Mouse (Mus musculus) stomach, embryonic 14.5 days (tissue): Measurements from ENCODE around the gene Nap1l1. TPM values are rescaled to one million over a fixed set of nuclear protein-coding genes. Genes with fewer than 3 reads are reported as not detected.

Experiments
- ATAC-seq: fragments of 200-750 bp; cut with Nextera tagmentation; 2 replicates; pipeline ENCODE4 v1.8.0; 2017; ENCODE audit warnings: low read depth, moderate TSS enrichment; ENCODE audit not compliant: insufficient number of reproducible peaks, insufficient read depth, low FRiP score
- H3K27ac ChIP-seq: fragments of 300-500 bp; sonication (generic); 2 replicates; pipeline ENCODE4 v1.5.1; 2014; ENCODE audit warnings: mild to moderate bottlenecking, low read length, moderate library complexity, mixed read lengths
- H3K27me3 ChIP-seq: fragments of 300-500 bp; sonication (generic); 2 replicates; pipeline ENCODE4 v1.6.1; 2014; ENCODE audit warnings: low read length, control low read depth, mixed read lengths; ENCODE audit not compliant: control insufficient read depth, insufficient read depth
- H3K36me3 ChIP-seq: fragments of 300-500 bp; sonication (generic); 2 replicates; pipeline ENCODE4 v1.6.1; 2014; ENCODE audit warnings: mild to moderate bottlenecking, control low read depth, low read length, moderate library complexity, mixed read lengths; ENCODE audit not compliant: control insufficient read depth, insufficient read depth
- H3K4me1 ChIP-seq: fragments of 300-500 bp; sonication (generic); 2 replicates; pipeline ENCODE4 v1.6.1; 2014; ENCODE audit warnings: low read length, control low read depth, mixed read lengths; ENCODE audit not compliant: control insufficient read depth, insufficient read depth
- H3K4me2 ChIP-seq: fragments of 300-500 bp; sonication (generic); replicated peaks from 2 replicates; pipeline ENCODE4 v1.6.1; 2014; ENCODE audit warnings: low read depth, low read length, control low read depth
- H3K4me3 ChIP-seq: fragments of 300-500 bp; sonication (generic); 2 replicates; pipeline ENCODE4 v1.5.1; 2014; ENCODE audit warnings: low read depth, low read length, control low read depth
- H3K9ac ChIP-seq: fragments of 300-500 bp; sonication (generic); replicated peaks from 2 replicates; pipeline ENCODE4 v1.6.1; 2014; ENCODE audit warnings: low read depth, mild to moderate bottlenecking, control low read depth, low read length, moderate library complexity, mixed read lengths
- H3K9me3 ChIP-seq: fragments of 300-500 bp; sonication (generic); 2 replicates; pipeline ENCODE4 v1.6.1; 2016; ENCODE audit warnings: low read depth, low read length, control low read depth; ENCODE audit not compliant: control insufficient read depth
- WGBS: fragments of 180-500 bp; shearing (Covaris S2); extraction: QIAGEN DNeasy Blood & Tissue Kit; methylation state at CpG from one replicate; pipeline ENCODE4 v1.1.7; 2014; 5-methylcytosine and 5-hydroxymethylcytosine counted together
- polyA plus RNA-seq: library from polyadenylated mRNA; unstranded; fragments of >200 nt; fragmentation: Nextera tagmentation; extraction: Ambion mirVana; gene quantifications from 2 replicates; pipeline ENCODE4 v1.2.1, GENCODE M21; 2014

Gene Nap1l1
- polyA plus RNA-seq, 1 experiment from 2014 or later, result 277 TPM

DNA sequence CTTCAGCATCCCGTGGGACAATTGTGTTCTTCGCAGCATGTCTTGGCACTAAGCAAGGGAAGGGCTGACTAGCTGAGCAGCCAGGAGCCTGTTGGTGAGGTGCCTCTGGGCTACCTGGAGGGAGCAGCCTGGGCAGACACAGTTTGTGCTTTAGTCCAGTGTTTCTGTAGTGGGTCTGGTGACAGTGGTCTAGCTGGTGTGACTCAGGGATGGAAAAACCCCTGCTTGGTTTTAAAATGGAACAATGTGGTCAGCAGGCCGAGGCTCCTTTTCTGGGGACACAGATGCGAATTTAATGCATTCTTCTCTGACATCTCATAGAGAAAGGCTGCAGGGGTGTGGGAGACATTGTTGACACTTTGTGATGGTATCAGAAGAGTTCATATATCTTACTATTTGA is 49.2 kb downstream of the Nap1l1 start:
- Histone ChIP-seq H3K4me2 (no peak overlapping the region), H3K27me3 (no peaks in the 10 kb centered on the region), H3K9me3 (no peaks in the 10 kb centered on the region), H3K4me3 (no peak overlapping the region), H3K36me3 (no peaks in the 10 kb centered on the region), H3K9ac (no peak overlapping the region), H3K27ac (no peak overlapping the region), H3K4me1 (peaks cover 4% of the 10 kb centered on the region; the same call in 1 of the 2 replicates)
- 86% methylated on average over 4 of the region's 4 CpGs for WGBS
- no peak for ATAC-seq

DNA sequence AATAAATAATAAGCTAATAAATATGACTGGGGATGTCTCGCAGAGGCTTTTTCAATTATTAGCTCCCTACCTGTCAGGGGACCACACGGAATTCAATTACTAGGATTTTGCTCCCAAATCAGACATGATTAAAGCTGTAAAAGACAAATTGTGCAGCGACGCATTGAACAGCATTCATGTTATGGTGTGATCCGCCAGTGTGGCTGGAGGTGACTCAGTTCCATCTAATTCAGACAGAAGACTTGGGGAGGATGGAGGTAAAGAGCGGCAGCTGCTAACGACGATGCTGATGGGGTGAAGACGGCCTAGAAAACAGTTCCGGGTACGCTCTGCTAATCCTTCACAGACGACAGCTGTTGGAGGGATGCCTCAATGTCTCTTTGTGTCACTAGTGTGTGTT is 50.9 kb downstream of the Nap1l1 start:
- 0 out of 2 replicates have a peak, but pooled peaks cover 8% of the 10 kb centered on the region for H3K4me1 ChIP-seq
- H3K9ac ChIP-seq, result no peak overlapping the region
- no peaks in the 10 kb centered on the region for H3K9me3 ChIP-seq
- 80% methylated on average over 12 of the region's 12 CpGs for WGBS
- H3K36me3 ChIP-seq, result no peaks in the 10 kb centered on the region
- H3K27ac ChIP-seq, result no peak overlapping the region
- H3K4me2 ChIP-seq, result no peak overlapping the region
- ATAC-seq, result no peak
- no peaks in the 10 kb centered on the region for H3K27me3 ChIP-seq
- H3K4me3 ChIP-seq, result no peak overlapping the region

DNA sequence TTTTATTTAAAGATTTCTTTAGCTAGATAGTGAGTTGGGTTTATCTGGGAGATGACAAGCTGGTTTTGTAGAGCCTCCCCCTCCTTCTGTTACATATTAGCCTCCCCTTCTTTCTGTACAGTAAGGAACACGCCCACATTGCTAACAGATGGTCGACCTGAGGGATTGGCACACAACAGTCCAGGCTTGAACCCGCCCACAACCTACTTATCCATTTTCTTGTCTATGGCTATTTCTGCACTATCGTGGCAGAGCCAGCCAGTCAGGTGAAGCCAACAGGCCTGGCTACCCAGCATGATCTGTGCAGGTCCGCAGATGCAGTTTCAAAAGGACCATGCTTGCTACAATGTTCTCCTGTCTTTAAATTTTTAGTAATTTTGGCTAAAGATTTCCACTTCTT is 54.0 kb downstream of the Nap1l1 start:
- ATAC-seq, result no peak

DNA sequence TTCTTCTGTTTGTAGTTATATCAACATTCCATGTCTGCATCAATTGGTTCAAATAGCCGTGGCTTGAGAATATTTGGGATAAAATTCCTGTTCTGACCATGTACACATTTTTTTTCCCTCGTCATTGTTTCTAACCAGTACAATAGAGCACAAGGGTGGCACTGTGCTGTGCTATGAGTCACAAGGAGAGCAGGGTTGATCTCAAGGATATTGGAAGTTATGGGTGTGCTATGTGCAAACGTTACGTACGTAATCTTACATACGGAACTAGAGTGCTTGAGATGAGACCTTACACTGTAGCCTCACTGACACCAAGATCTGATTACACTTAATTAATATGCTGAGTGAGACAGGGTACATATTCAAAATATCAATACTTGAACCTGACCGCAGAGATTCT is 54.6 kb downstream of the Nap1l1 start:
- WGBS, result 68% methylated on average over 7 of the region's 7 CpGs
- no peaks in the 10 kb centered on the region for H3K9me3 ChIP-seq
- no peak overlapping the region for H3K9ac ChIP-seq
- H3K4me1 ChIP-seq, result 0 out of 2 replicates have a peak, but pooled peaks cover 8% of the 10 kb centered on the region
- no peak for ATAC-seq
- H3K4me3 ChIP-seq, result no peak overlapping the region
- no peak overlapping the region for H3K27ac ChIP-seq
- H3K4me2 ChIP-seq, result no peak overlapping the region
- H3K36me3 ChIP-seq, result no peaks in the 10 kb centered on the region
- H3K27me3 ChIP-seq, result no peaks in the 10 kb centered on the region

More for the DNA sequence above, 54.0 kb downstream of the Nap1l1 start:
- H3K9ac ChIP-seq, result no peak overlapping the region
- no peaks in the 10 kb centered on the region for H3K9me3 ChIP-seq
- no peak overlapping the region for H3K4me3 ChIP-seq
- no peaks in the 10 kb centered on the region for H3K36me3 ChIP-seq
- H3K4me1 ChIP-seq, result 0 out of 2 replicates have a peak, but pooled peaks cover 8% of the 10 kb centered on the region
- H3K27me3 ChIP-seq, result no peaks in the 10 kb centered on the region
- WGBS, result 67% methylated on average over 5 of the region's 5 CpGs
- H3K4me2 ChIP-seq, result no peak overlapping the region
- H3K27ac ChIP-seq, result no peak overlapping the region

DNA sequence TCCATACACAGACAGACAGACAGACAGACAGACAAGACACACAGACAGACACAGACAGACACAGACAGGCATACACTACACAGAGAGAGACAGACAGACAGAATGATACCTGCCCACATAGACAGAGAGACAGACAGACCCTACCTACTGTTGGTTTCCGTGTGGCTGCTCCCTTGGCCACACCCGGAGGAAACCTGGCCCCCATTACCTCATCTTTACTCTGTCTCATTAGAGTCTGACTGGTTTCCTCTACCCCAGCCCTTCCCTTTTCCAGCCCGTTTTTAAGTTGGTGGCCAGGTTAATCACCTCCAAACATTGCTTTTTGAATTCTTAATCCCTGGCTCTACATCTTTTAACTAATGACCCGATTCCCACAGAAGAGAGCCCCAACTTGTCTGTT is 55.3 kb downstream of the Nap1l1 start:
- Histone ChIP-seq H3K27ac (no peak overlapping the region), H3K9me3 (no peaks in the 10 kb centered on the region), H3K9ac (no peak overlapping the region), H3K4me1 (0 out of 2 replicates have a peak, but pooled peaks cover 8% of the 10 kb centered on the region), H3K4me2 (no peak overlapping the region), H3K36me3 (no peaks in the 10 kb centered on the region), H3K4me3 (no peak overlapping the region), H3K27me3 (no peaks in the 10 kb centered on the region)
- 42% methylated on average over 4 of the region's 4 CpGs for WGBS
- ATAC-seq, result no peak; the same call in 1 of the 2 replicates

DNA sequence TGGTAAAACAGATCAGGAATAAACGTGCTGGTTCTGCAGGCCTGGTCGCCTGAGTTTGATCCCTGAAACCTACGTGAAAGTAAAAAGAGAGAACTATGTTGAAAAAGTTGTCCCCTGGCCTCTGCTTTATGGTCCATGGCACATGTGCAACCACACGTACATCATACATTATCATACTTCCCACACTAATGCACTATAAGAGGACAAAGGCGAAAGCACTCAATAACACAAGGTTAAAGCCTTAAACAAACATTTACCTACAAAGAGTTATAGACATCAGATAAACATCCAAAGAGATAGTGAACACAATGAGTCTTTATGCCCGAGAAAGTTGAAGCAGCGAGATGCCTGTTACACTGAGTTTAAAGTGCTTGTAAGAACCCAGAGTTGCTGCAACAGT is 57.4 kb downstream of the Nap1l1 start:
- no peaks in the 10 kb centered on the region for H3K36me3 ChIP-seq
- ATAC-seq, result peak; percentile 62
- 45% methylated on average over 7 of the region's 7 CpGs for WGBS

DNA sequence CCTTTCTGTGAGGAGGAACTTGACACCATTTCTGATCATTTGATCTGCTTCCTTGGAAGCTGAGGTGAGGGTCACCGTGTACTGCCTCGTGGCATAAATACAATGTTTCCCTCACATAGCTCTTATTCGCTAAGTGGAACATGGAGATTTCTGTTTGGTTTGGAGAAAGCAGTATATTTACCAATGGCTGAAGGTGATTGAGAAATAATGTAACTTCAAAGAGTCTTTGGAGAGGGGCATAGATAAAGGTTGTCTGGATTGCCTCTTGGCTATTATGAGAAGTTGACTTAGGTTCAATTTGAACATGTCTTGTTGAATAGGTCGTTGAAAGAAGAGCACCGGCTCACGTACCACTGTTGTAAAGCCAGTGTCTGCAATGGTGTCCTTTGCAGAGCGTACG is 61.7 kb downstream of the Nap1l1 start:
- H3K9ac ChIP-seq, result no peak overlapping the region
- ATAC-seq, result no peak

More for the DNA sequence above, 57.4 kb downstream of the Nap1l1 start:
- H3K9ac ChIP-seq, result no peak overlapping the region
- H3K4me2 ChIP-seq, result no peak overlapping the region
- H3K4me1 ChIP-seq, result 0 out of 2 replicates have a peak, but pooled peaks cover 8% of the 10 kb centered on the region
- no peak overlapping the region for H3K4me3 ChIP-seq
- H3K27ac ChIP-seq, result no peak overlapping the region; the same call in 1 of the 2 replicates
- H3K27me3 ChIP-seq, result no peaks in the 10 kb centered on the region
- no peaks in the 10 kb centered on the region for H3K9me3 ChIP-seq

DNA sequence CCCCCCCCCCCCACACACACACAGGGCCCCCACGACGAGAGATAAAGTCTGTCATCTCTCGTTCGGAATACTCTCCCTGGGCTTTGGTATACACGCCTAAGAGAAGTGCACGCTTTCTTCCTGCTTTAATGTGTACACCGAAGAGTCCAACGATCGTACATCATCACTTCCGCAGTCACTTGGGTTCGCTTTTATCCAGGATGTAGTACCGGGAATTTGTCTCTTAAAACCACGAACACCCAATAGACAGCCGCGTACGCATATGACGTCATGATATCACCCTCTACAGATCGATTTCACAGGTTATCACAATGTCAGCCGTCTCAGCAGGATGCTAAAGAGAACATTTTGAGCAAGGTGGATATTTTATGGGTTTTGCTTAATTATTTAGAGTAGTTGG is 64.4 kb downstream of the Nap1l1 start:
- Histone ChIP-seq H3K9me3 (peaks cover 4% of the 10 kb centered on the region; the same call in 1 of the 2 replicates), H3K27ac (no peak overlapping the region), H3K27me3 (no peaks in the 10 kb centered on the region), H3K4me1 (peaks cover 11% of the 10 kb centered on the region; the same call in 1 of the 2 replicates), H3K9ac (no peak overlapping the region; the same call in 1 of the 2 replicates), H3K4me3 (no peak overlapping the region), H3K36me3 (no peaks in the 10 kb centered on the region), H3K4me2 (peak overlapping the region; percentile 37)
- ATAC-seq, result no peak
- 69% methylated on average over 19 of the region's 19 CpGs for WGBS

More for the DNA sequence above, 61.7 kb downstream of the Nap1l1 start:
- no peaks in the 10 kb centered on the region for H3K27me3 ChIP-seq
- H3K4me1 ChIP-seq, result peaks cover 7% of the 10 kb centered on the region; the same call in 1 of the 2 replicates
- H3K9me3 ChIP-seq, result no peaks in the 10 kb centered on the region
- H3K27ac ChIP-seq, result no peak overlapping the region
- no peak overlapping the region for H3K4me2 ChIP-seq
- H3K36me3 ChIP-seq, result no peaks in the 10 kb centered on the region
- WGBS, result 57% methylated on average over 8 of the region's 8 CpGs
- H3K4me3 ChIP-seq, result no peak overlapping the region
